Mouse (Mus musculus): Measurements from ENCODE around the gene Arhgdia.
"Not testable (repeated sequence)": the region's sequence is repeated elsewhere in the genome, so short reads cannot be mapped to it uniquely, and the experiment has no call there.

Gene Arhgdia

DNA sequence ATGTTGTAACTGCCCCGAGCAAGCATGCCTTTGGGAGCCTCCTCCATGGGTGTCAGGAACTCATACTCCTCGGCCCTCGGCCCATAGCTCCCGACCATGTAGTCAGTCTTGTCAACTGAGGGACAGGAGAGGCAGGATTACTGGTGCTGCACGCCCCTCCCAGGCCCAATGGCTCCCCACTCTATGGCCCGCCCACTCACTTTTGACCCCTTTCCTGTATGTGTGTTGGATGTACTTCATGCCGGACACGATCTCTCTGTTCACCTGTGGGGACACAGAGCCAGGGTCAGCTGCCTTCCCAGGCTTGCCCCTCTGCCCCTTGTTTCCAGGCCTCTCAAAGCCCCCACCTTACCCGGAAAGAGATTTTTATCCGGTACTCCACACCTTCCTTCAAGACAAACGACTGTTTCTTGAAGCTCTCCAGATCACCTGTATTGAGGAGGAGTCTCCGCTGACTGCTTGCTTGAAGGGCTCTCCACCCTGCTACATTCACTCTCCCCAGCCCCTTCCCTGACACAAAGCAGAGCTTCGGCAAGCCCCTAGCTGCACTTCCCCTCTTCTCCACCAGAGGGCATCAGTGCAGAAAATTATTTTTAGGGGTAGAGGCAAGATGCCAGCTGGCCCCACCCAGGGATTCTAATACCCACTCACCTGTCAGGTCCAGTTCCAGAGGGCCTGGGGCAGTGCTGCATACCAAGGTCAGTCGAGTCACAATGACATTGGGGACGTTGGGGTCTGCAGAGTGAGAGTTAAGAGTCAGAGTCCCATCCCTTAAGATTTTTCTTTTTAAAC lies 1.9 kb downstream of the Arhgdia start:
- peak; percentile 93 for DNase-seq (ENCODE audit: extremely low spot score, low spot score)

DNA sequence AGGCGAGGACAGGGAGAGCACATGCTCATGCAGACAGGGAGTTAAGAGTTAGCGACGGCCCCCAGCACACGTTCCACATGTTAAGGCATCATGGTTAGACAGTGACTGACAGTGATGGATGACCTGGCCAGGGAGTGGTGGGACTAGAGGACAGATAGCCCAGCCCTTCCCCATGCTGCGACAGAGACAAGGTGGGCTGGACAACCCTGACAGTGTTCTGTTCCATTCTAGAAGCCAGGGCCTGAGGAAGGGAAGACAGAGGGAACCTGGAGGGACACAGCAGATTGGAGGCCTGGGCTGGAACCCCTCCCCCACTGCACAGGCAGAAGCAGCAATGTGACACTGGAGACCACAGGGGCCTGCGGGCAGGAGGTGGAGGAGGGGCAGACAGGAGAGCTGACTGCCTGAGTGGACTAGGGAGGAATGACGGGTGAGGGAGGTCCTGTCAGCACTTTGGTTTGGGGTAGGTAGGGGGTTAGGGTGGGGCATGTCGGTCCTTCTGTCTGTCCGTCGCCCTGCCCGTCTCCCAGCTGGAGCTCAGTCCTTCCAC lies 2.7 kb downstream of the Arhgdia start:
- no peak for DNase-seq (ENCODE audit: extremely low spot score, low spot score)

DNA sequence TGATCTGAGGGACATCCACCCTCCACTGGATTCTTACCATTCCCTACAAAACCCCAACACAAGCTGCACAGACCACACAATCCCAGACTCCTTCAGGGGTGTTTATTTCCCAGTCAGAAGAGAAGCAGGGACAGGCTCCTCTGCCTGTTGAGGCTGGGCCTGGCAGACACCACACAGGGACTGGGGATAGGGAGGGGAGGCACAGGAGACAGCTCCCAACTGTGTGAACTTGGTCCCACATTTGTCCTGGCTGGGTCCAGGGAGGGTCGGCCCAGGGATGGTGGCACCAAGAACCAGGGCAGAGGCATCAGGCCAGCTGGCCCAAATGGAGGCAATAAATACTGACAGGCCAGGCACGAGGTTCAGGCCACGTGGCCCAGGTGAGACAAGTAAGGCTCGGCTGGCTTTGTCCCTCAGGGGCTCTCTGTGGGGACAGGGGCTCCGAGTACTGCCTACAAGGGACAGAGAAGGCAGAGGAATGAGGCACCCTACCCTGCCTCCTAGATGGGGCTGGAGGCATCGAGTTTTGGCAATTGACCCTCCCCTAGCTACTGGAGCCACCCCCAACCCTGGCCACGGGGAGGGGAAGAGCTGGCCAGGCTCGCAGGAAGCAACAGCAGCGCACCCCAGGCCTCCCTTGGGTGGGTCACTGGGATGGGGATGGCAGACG lies 3.3 kb downstream of the Arhgdia start:
- DNase-seq (ENCODE audit: extremely low spot score, low spot score): no peak

DNA sequence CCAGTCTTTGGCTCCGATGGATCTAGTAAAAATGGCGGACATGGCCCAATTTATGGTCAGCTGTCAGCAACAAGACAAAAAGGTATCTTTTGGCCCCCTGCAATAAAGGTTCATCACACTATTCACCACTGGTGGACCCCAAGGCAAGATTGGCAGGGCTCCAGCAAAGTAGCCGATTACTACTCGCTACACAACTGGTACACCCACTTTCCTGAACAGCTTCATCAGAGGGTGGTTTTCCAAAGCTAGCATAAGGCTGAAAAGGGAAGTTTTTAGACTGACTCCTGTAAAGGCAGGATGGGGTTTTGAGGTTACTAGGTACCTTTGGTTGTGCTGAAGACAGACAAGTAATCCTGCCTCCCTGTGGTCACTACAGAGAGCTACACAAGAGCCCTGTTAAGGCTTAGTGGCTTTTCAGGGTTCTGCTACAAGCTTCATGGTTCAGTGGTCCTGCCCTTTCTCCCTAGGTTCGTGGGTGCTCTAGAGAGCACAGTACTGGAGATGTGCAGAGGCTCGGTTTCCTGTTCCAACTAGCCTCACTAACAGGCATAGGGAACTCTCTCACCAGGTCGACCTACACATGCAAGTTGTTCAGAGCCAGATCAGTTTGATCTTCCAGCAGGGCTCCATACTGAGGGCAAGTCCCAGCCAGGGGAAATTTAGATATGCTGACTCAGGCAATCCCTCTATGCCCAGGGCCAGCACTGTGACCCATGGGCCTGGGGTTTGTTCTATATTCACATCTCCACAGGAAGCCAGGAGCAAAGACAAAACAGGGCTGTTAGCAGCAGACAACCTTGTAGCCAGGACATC lies 4.0 kb downstream of the Arhgdia start:
- no peak for DNase-seq (ENCODE audit: extremely low spot score, low spot score)

DNA sequence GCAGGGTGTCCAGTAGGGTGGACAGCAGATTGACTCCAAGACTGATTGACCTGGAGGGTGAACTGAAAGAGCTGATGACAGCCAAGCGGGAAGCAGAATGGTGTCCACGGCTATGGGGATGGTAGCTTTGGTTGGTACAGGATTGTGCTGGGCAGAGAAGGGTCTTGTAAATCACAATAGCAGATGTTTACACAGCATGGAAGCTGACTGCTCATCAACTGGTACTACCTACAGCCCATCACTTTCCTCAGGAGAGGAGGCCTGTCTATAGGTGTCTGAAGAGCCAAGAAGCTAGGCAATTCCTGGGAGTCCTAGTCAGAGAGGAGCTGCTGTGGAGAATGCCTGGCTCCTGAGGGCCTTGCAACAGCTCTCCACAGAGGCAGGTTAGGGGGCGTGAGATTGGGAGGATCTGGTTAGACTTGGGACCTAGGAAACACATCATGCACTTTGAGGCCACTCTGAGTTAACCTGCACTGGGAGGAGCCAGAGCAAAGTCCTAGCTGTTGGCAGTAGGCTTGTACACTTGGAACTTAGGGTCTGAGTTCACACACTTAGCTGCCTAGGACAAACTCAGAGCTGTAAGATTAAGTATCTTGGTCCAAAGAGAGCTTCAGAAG lies 5.0 kb downstream of the Arhgdia start:
- DNase-seq (ENCODE audit: extremely low spot score, low spot score): peak; percentile 15

DNA sequence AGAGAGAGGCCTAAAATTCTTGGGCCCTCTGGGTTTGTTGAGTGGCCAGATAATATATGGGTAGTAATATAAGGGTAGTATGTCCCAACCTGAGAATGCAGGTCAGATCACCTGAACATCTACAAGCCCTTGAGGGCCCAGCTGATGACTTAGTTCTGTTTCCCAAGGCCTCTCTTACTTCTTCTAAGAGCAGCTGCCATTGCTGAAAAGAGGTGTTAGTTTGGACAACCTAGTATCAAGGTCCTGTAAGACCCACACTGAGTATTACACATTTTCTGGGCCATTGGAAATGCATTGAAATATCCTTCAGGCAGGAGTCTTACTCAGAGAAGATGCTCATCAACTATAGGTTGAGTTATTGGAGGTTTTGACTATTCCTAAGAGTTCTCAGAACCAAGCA lies 5.5 kb downstream of the Arhgdia start:
- DNase-seq (ENCODE audit: extremely low spot score, low spot score): no peak

DNA sequence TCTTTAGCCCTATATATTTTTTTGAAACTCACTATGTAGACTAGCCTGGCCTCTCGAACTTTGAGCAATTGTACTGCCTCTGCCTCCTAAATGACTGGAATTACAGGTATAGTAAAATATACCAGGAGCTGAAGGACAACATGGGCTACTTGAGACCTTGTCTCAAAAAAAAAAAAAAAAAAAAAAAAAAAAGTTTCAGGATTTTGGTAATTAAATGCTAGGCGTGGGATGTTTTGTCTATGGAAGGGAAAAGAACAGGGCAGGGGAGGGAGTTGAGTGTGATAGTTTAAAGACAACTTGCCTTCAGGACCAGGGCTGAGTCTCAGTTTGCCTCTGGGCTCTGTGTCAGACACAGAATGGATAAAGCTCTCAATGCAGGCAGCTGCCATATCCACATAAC lies 6.4 kb downstream of the Arhgdia start:
- DNase-seq (ENCODE audit: extremely low spot score, low spot score): no peak

DNA sequence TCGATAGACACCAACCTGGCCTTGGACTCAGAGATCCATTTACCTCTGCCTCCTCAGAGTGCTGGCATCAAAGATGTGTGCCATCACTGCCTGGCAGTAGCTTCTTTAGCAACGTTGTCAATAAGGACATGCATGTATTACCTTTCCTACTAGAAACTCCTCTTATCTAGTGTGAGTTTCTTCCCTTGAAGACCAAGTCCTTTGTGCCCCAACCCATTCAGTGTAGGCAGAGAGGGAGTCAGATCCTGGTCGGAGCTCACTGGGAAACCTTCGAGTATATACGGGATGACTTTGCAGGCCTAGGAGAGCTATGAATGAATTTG lies 7.2 kb downstream of the Arhgdia start:
- DNase-seq (ENCODE audit: extremely low spot score, low spot score): no peak

DNA sequence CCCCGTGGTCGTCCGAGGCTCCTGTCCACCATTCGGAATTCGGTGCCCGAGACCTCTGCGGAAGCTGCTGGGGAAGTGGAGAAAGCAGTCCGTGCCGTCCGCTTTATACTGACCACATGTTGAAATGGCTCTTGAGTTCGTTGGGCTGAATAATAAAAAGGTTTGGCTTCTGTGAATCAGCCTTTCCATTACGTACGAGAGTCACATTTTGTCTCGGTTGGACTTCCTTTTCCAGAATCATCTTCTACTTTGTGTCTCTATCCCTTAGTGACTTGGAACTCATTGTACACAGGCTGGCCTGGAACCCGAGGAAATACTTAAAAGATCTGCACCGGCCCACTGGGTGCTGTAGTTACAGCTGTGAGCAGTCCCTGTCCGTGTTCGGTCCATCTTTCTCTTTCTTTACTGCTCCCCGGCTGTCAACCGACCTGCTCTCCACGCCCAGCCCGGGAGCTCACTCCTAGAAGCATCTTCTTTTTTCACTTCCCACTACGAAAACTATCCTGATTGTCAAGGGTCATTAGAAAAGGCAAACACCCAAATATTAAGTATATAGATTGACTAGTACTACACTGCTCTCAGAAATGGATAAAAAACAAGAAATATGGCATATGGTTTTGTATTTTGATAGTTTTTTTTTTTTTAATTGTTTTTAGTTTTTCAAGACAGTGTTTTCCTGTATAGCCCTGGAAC lies 7.7 kb downstream of the Arhgdia start:
- DNase-seq (ENCODE audit: extremely low spot score, low spot score): peak; percentile 38

DNA sequence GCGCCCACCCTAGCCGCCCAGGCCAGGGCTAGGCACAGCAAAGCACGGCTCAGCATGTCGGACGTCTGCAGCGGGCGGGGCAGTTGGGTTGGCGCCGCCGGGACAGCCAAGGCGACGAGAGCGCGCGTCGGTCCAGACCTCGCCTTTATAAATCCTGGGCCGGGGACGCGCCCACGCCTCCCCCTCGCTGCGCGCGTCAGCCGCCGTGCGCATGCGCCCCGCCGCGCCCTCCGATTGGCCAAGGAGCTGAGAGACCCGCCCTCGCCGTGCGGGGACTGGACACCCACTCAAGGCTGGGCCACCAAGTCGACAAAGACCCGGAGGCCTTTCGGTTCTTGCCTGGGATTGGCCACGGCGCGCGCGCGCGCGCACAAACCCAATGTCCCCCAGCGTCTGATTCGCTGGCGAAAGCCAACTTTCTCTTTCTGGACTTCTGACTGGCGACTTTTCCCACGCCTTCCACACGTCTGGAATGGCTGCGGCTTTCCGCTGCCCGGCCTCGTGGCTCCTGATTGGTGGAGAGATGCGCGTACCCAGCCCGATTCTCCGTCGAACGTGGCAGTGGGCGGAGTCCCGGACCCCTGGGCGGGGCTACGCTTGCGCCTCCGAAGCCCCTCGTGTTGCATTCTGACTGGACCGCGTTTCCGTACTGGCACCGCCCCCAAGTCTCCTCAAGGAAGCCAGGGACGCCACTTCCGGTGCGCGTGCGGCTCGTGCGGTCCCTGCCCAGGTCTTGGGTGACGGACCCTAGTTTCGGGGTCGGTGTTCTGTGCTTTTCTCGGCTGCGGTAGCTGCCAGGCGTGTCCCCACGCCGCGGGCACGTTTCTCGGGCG lies 8.5 kb downstream of the Arhgdia start, which contains the start of gene P4hb:
Gene P4hb (minus strand): TSS at position 502 of the 833 bp plus-strand sequence.
- peak; percentile 99 for DNase-seq (ENCODE audit: extremely low spot score, low spot score)

DNA sequence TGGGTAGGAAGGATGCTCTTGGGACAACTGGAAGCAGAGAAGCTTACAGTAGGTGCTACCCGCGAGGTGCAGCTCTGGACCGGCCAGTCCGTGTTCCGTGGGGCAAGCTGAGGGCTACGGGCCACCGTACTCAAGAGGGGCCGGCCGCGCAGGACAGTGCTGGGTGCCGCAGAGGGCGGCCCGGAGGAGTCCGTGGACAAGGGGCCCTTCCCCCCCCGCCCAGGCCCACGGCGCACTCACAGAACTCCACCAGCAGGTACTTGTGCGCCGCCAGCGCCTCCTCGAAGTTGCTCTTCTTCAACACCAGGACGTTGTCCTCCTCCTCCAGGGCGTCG lies 9.0 kb downstream of the Arhgdia start:
- DNase-seq (ENCODE audit: extremely low spot score, low spot score): no peak

DNA sequence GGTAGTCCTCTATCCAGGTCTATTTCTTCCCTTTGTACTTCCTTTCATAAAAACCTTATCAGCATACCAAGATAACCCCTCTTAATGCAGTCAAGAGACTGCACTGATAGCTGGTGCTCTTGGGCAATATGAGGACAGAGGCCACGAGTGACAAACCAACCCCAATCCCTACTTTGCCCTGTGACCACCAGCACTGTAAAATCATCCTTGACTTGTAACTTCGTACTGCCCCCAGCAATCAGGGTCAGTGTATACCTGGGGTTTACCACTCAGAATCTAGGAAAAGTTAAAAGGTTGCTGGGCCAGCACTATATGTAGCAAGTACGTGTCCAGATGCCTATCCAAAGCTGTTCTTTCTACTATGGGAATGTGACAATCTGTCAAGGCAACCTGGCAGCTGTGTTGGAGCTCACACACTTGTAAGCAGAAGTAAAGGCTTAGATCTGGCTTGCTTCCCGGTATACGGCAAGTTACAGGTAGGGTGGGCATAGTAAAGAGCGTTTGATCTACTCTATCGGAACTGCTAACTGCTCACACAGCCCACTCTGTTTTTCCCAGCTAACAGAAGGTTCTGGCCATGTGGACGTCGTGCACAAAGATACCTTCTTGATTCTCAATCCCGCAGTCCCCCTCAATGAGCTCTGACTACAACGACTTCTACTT lies 9.5 kb downstream of the Arhgdia start:
- no peak for DNase-seq (ENCODE audit: extremely low spot score, low spot score)

DNA sequence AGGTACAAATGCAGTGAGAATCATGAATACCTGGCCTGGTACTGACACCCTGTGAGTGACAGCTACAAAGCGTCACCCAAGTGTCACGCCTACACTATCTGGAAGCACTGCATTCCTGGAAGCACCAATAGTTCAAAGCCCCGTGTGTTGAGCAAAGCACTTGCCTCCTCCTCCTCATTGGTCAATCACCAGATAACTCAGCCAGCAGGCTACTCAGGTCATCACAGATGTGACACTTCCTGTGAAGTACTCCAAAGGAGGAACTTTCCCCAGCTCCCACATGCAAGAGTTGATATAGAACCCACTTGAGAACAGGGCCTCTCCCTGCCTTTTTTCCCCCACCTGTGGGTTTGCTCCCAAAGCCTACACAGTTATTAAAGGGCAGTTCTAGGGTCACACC lies 10.3 kb downstream of the Arhgdia start:
- DNase-seq (ENCODE audit: extremely low spot score, low spot score): no peak

DNA sequence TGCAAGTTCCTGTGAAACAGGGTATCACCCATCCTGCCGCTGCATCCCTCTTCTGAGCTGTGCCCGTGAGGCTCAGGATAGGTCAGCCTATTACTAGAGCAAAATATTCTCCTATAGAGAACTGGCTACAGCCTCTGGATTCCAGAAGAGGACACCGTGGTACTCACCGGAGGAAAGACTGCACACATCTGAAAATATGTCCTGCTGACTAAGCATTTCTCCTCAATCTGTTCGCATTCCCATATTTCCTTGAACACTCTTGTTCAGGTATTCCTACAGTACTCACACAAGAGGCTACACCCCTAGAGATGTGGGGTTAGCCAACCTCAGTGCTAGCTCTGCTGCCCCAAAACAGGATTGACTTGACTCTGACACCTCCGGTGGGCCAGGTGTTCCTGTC lies 13.1 kb downstream of the Arhgdia start:
- DNase-seq (ENCODE audit: extremely low spot score, low spot score): no peak

DNA sequence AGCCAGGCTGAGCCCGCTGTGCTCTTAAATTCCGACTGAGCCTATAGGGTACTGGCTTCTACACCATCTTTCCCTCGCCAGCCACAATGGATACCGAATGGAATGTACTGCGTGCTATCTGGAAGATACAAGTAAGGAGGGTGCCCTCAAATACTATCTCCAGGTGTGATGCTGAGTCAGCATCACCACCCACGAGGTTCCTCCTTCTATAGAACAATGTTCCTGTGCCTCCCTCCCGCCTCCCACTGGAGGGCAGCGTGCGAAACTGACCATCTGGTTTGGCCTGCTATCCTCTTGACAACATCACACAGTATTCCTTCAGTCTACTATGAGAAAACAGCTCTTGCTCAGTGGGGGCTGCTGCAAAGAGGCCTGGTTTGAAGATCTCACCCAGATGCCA lies 16.3 kb downstream of the Arhgdia start:
- DNase-seq (ENCODE audit: extremely low spot score, low spot score): no peak

DNA sequence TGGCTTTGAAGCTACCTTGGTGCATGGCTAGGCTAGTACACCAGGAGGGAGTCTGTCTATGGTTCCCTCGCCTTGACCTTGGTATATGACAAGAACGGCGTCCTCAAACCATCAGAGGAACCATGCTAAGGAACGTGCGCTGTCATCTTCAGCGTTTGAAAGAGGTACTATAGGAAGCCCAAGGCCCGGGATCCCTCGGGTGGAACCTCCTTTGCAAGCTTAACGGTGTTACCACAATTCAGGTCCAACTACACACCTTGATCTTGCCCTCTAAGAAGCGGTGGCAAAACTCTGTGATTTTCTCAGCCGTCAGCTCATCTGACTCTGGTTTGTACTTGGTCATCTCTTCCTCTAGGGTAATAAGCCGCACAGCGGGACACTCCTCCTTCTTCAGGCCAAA lies 18.5 kb downstream of the Arhgdia start:
- no peak for DNase-seq (ENCODE audit: extremely low spot score, low spot score)

DNA sequence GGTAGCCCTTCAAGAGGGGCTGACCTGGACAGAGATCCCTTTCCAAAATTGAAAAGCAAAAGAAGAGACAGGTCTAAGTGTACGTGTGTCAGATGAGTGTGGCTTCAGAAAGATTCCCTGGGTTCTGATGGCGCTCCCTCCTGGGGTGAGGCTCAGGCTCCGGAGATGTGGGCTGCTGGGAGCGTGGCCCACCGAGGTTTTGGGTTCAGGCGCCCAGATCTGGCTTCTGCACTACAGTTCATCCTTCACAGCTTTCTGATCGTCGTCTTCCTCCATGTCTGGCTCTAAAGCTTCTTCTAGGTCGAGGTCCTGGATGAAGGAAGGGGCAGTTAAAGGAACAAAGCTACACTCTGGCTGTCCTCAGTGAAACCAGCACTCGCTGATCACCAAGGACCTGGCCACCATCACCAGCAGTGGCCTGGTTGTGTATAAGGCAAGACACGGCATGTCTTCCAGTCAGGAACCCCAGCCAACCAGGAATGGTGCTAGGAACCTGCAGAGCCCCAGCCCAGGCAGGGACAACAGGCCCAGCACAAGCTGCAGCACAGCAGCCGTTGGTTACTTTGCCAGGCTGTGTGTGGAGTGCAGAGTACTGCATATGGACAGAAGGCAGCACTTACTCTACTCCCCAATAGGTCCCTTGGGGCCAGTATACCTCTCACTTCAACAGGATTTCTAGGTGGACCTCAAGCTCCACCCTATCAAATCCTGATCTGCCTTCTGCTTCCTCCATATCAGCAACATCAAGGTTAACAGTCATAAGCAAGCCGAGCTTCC lies 20.3 kb downstream of the Arhgdia start:
- DNase-seq (ENCODE audit: extremely low spot score, low spot score): no peak

DNA sequence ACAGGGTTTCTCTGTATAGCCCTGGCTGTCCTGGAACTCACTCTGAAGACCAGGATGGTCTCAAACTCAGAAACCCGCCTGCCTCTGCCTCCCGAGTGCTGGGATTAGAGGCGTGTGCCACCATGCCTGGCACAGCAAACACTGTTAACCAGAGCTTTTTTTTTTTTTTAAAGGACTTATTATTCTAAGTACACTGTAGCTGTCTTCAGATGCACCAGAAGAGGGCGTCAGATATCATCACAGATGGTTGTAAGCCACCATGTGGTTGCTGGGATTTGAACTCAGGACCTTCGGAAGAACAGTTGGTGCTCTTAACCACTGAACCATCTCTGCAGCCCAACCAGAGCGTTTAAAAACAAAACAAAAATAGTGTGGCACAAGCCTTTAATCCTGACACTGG lies 22.6 kb downstream of the Arhgdia start:
- DNase-seq (ENCODE audit: extremely low spot score, low spot score): not testable (repeated sequence)

DNA sequence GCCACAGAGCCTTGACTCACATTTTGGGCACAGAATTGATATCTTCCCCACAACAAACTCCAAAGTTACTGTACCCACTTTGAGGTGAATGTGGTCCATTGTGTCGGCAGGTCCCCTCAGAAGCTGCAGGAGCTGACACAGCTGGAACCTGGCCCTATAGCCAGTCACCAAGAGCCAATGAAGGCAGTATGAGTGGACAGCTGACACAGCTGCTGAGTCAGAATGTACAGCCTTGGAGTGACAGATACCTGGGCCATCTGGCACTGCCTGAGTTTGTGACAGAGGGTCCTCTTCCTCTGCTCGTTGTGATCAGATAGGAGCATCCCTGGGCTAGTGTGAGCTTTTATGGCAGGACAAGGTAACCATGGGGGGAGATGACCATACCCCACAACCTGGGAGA lies 26.2 kb downstream of the Arhgdia start:
- DNase-seq (ENCODE audit: extremely low spot score, low spot score): no peak

All from neural tube, embryonic 10.5 days (tissue).